Mouse (Mus musculus): Measurements from ENCODE around the gene Fbxl20. TPM values are rescaled to one million over a fixed set of nuclear protein-coding genes. Genes with fewer than 3 reads are reported as not detected.

Gene Fbxl20
- polyA plus RNA-seq, 1 experiment from 2014 or later: 17.8 TPM

DNA sequence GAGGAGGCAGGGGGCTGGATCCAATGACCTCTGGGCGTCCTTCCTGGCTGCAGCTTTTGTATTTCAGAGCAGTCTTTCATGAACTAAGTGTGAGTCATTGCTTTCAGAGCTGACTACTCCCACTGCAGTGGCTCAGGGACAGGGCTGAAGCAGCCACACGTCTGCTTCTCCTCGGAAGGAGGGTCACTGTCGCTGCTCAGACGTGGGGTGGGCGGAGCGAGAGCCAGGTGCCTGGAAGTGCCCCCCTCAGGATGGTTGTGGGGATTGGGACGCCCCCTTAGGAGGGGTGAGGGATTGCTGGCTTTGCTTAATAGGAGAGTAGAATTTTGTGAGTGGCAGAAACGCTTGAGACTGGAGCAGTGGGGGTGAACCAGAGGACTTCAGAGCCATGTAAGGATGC lies 92.7 kb downstream of the Fbxl20 start:
- no peak for ATAC-seq (ENCODE audit: low FRiP score, low TSS enrichment)
- H3K4me2 ChIP-seq (replicated peaks; ENCODE audit: low read depth, low read length): 0 out of 2 replicates have a peak overlapping the region, but pooled peaks have one; percentile 4
- H3K27ac ChIP-seq (ENCODE audit: low read depth, low read length): no peak overlapping the region

DNA sequence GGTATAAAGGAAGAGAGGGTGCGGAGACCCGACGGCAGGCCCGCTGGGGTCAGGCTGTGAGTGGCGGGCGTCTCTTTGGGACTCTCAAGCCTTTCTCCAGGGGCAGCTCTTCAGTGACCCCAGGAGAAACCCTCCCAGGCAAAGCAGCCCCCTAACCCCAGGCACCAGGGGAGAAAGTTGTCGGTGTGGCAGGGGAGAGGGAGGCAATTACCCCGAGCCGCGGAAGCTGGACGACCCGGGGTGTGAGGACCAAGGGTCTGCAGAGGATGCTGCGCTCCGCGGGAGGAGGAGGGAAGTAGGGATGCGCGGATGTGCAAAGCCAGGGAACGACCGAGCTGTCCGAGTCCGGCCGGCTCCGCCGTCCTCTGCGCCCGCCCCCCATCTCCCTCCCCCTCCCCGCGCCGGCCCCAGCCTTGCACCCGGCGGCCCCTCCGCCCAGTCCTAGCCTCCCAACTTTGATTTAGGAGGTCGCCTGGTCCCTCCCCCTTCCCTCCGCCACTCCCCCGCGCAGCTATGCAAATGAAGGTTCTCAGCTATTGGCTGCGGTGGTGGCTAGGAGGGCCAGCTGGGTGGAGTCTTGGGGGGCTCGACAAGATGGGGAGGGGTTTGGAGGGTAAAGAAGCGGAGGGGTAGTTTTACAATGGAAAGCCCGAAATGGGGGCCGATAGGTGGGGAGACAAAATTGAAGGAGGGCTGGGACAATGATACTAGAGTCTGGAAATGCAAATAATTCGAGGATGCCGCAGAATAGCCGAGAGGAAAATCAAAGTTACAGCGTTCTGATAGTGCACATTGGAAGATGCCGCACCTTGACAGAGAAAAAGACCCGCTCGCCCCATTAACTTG lies 97.0 kb downstream of the Fbxl20 start, which contains the start of gene Stac2:
Stac2 (minus strand) TSS at position 474 of the 846 bp plus-strand sequence.
- H3K4me1 ChIP-seq (ENCODE audit: control insufficient read depth, insufficient read depth, low read length): peaks cover 22% of the 10 kb centered on the region
- WGBS: 3% methylated on average over 34 of the region's 48 CpGs
- peak within 1 kb of the TSS; percentile 49 for H3K4me3 ChIP-seq (ENCODE audit: low read length)
- peak; percentile 88 for ATAC-seq (ENCODE audit: low FRiP score, low TSS enrichment)
- no peak within 1 kb of the TSS for H3K27ac ChIP-seq (ENCODE audit: low read depth, low read length)
- H3K27me3 ChIP-seq (ENCODE audit: control insufficient read depth, insufficient read depth, low read length): peaks cover 21% of the 10 kb centered on the region
- peak within 1 kb of the TSS; percentile 81 for H3K4me2 ChIP-seq (replicated peaks; ENCODE audit: low read depth, low read length)
- no peaks in the 10 kb centered on the region for H3K36me3 ChIP-seq (ENCODE audit: control insufficient read depth, insufficient read depth, low read length)
- H3K9ac ChIP-seq (ENCODE audit: low read depth, low read length): peak within 1 kb of the TSS; percentile 63
- H3K9me3 ChIP-seq (ENCODE audit: control insufficient read depth, low read length): no peaks in the 10 kb centered on the region

More for the DNA sequence above, 92.7 kb downstream of the Fbxl20 start:
- H3K36me3 ChIP-seq (ENCODE audit: control insufficient read depth, insufficient read depth, low read length): no peaks in the 10 kb centered on the region
- peaks cover 10% of the 10 kb centered on the region; the same call in 1 of the 2 replicates for H3K4me1 ChIP-seq (ENCODE audit: control insufficient read depth, insufficient read depth, low read length)
- no peak overlapping the region for H3K9ac ChIP-seq (ENCODE audit: low read depth, low read length)
- WGBS: 14% methylated on average over 9 of the region's 9 CpGs
- no peak overlapping the region for H3K4me3 ChIP-seq (ENCODE audit: low read length)
- H3K9me3 ChIP-seq (ENCODE audit: control insufficient read depth, low read length): no peaks in the 10 kb centered on the region
- H3K27me3 ChIP-seq (ENCODE audit: control insufficient read depth, insufficient read depth, low read length): peaks cover 8% of the 10 kb centered on the region

DNA sequence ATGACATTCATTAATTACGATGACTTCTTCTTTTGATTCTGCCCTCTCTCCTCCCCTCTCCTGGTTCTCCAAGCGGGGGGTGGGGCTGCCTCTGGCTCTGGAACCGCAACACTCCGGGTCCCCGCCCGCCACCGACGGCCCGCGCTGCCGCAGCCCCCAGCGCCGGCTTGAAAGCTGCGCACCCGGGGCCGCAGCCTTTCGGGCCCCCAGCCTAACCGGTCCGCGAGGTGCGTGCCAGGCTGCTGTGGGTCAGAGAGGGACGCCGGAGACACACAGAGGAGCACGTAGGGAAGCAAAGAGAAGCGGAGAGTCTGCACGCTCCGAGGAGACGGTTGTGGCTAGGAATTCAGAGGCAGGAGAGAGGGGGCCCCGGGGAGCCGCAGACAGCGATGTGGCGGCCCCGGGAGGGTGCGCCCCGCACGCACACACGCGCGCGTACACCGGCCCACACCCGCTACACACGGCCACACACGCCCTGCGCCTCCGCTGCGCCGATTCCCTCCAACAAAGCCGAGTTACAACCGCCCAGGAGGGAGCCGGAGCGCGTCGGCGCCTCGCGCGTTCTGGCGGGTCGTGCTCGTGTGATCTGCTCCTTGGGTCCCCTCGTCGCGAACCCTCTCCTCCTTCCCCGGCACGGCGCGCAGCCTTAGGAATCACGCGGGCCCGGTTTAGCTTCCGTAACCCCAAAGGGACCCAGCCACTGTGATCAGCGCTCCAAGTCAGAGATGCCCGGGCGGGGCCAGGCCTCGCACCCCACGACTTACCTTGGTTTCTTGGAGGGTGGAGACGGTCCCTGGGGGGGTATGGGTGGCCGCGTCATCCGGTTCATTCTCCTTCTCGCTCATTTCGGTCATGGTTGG lies 97.8 kb downstream of the Fbxl20 start:
- Histone ChIP-seq H3K27me3 (ENCODE audit: control insufficient read depth, insufficient read depth, low read length) (peaks cover 21% of the 10 kb centered on the region), H3K36me3 (ENCODE audit: control insufficient read depth, insufficient read depth, low read length) (no peaks in the 10 kb centered on the region), H3K27ac (ENCODE audit: low read depth, low read length) (no peak overlapping the region), H3K4me2 (replicated peaks; ENCODE audit: low read depth, low read length) (peak overlapping the region; percentile 81), H3K4me3 (ENCODE audit: low read length) (peak overlapping the region; percentile 49), H3K4me1 (ENCODE audit: control insufficient read depth, insufficient read depth, low read length) (peaks cover 19% of the 10 kb centered on the region), H3K9me3 (ENCODE audit: control insufficient read depth, low read length) (no peaks in the 10 kb centered on the region), H3K9ac (ENCODE audit: low read depth, low read length) (peak overlapping the region; percentile 63)
- ATAC-seq (ENCODE audit: low FRiP score, low TSS enrichment): peak; percentile 14; the same call in 1 of the 2 replicates
- under 1% methylated on average over 81 of the region's 83 CpGs for WGBS

DNA sequence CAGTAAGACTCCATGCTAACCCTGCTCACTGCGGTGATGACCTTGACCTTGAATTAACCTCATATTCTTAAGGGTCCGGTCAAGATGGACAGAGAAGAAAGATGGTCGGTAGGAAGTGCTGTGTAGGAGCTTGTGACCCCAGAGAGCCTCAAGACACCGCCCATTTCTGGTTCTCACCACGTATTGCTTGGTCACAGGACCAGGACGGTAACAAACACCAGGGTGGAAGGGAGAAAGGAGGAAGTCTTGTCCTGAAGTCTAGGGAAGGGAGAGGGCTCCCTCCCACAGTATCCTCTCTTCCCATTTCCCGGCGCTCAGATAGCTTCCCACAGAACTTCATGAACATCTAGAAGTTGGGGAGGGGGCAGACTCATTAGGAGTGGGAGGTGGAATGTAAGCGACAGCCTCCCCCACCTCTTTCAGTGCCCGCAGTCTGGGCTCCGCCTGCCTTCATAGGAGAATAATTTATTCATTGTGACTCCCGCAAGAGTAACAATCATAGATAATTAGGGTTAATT lies 98.5 kb downstream of the Fbxl20 start:
- H3K4me2 ChIP-seq (replicated peaks; ENCODE audit: low read depth, low read length): peak overlapping the region; percentile 81
- ATAC-seq (ENCODE audit: low FRiP score, low TSS enrichment): no peak
- H3K36me3 ChIP-seq (ENCODE audit: control insufficient read depth, insufficient read depth, low read length): no peaks in the 10 kb centered on the region
- WGBS: 4% methylated on average over 12 of the region's 12 CpGs
- H3K4me1 ChIP-seq (ENCODE audit: control insufficient read depth, insufficient read depth, low read length): peaks cover 17% of the 10 kb centered on the region
- H3K27me3 ChIP-seq (ENCODE audit: control insufficient read depth, insufficient read depth, low read length): peaks cover 21% of the 10 kb centered on the region
- no peaks in the 10 kb centered on the region for H3K9me3 ChIP-seq (ENCODE audit: control insufficient read depth, low read length)
- peak overlapping the region; percentile 63; the same call in 1 of the 2 replicates for H3K9ac ChIP-seq (ENCODE audit: low read depth, low read length)
- H3K27ac ChIP-seq (ENCODE audit: low read depth, low read length): no peak overlapping the region
- H3K4me3 ChIP-seq (ENCODE audit: low read length): peak overlapping the region; percentile 49

DNA sequence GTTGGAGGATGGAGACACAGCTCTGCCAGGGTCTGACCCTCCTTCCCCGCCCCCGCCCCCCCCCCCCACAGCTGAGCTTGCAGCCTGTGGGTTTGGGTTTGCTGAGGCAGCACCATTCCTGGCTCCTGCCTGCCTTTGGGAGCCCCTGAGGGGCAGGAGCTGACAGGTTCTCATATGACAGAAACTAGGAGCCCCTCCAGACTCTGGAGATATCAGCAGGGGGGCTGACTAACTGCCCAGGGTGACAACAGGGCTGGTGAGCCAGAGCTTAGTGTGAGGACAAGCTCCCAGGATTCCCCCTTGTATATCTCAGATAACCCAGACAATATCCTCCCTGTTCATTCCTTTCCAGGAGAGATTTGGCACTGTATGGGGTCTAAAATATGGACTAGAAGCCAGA lies 99.3 kb downstream of the Fbxl20 start:
- no peak for ATAC-seq (ENCODE audit: low FRiP score, low TSS enrichment)
- 33% methylated on average over 1 of the region's 2 CpGs for WGBS
- Histone ChIP-seq H3K27ac (ENCODE audit: low read depth, low read length) (no peak overlapping the region), H3K36me3 (ENCODE audit: control insufficient read depth, insufficient read depth, low read length) (no peaks in the 10 kb centered on the region), H3K27me3 (ENCODE audit: control insufficient read depth, insufficient read depth, low read length) (peaks cover 21% of the 10 kb centered on the region), H3K4me1 (ENCODE audit: control insufficient read depth, insufficient read depth, low read length) (peaks cover 17% of the 10 kb centered on the region), H3K4me3 (ENCODE audit: low read length) (no peak overlapping the region; the same call in 1 of the 2 replicates), H3K9me3 (ENCODE audit: control insufficient read depth, low read length) (no peaks in the 10 kb centered on the region), H3K9ac (ENCODE audit: low read depth, low read length) (no peak overlapping the region), H3K4me2 (replicated peaks; ENCODE audit: low read depth, low read length) (no peak overlapping the region)

DNA sequence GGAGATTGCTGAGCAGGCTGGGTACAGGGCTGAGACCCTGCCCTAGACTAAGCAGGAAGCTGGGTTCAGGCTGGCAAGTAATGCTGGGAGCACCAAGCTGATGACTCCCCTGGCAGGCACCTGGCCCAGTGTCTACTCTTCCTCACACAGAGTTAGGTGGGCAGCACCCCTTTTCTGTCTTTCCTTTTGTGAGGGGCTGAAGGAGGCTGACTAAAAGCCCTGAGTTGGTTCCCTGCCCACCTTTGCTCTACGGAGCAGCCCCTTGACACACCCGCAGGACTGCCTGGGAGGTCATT lies 99.7 kb downstream of the Fbxl20 start:
- WGBS: 26% methylated on average over 2 of the region's 2 CpGs
- H3K9ac ChIP-seq (ENCODE audit: low read depth, low read length): no peak overlapping the region
- no peak overlapping the region for H3K4me2 ChIP-seq (replicated peaks; ENCODE audit: low read depth, low read length)
- H3K36me3 ChIP-seq (ENCODE audit: control insufficient read depth, insufficient read depth, low read length): no peaks in the 10 kb centered on the region
- H3K4me3 ChIP-seq (ENCODE audit: low read length): no peak overlapping the region
- peaks cover 21% of the 10 kb centered on the region for H3K27me3 ChIP-seq (ENCODE audit: control insufficient read depth, insufficient read depth, low read length)
- no peaks in the 10 kb centered on the region for H3K9me3 ChIP-seq (ENCODE audit: control insufficient read depth, low read length)
- H3K4me1 ChIP-seq (ENCODE audit: control insufficient read depth, insufficient read depth, low read length): peaks cover 17% of the 10 kb centered on the region
- H3K27ac ChIP-seq (ENCODE audit: low read depth, low read length): no peak overlapping the region
- ATAC-seq (ENCODE audit: low FRiP score, low TSS enrichment): no peak

DNA sequence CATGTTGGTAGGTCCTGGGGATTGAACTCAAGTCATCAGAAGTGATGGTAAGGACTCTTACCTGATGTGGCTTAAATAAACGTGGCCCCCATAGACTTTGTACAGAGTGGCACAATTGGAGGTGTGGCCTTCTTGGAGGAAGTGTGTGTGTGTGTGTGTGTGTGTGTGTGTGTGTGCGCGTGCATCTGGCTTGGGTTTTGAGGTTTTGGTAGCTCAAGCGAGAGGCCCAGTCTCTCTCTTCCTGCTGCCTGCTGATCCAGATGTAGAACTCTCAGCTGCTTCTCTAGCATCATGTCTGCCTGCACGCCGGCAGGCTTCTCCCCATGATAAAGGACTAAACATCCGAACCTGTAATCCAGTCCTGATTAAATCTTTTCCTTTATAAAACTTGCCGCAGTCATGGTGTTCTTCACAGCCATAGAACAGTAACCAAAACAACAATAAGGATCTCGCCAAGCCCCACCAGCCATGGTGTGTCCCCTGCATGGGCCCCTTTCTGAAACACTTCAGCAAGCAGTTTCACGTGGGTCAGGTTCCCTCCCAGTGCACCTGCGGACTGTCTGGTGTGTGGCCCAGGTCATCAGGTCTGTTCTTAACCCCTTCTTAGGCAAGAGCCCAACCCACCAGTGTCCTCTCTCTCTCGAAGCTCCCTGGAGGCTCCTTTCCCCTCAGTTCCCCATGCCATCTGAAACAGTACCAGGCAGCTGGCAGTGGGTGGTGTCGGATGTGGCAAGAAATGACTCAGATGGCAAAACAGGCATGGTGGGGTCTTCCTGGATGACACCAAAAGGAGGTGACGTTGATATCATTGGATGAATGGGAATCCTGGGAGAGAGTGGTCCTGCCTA lies 100.3 kb downstream of the Fbxl20 start:
- ATAC-seq (ENCODE audit: low FRiP score, low TSS enrichment): no peak
- Histone ChIP-seq H3K27me3 (ENCODE audit: control insufficient read depth, insufficient read depth, low read length) (peaks cover 21% of the 10 kb centered on the region), H3K4me1 (ENCODE audit: control insufficient read depth, insufficient read depth, low read length) (peaks cover 17% of the 10 kb centered on the region), H3K9ac (ENCODE audit: low read depth, low read length) (no peak overlapping the region), H3K36me3 (ENCODE audit: control insufficient read depth, insufficient read depth, low read length) (no peaks in the 10 kb centered on the region), H3K9me3 (ENCODE audit: control insufficient read depth, low read length) (no peaks in the 10 kb centered on the region), H3K4me2 (replicated peaks; ENCODE audit: low read depth, low read length) (no peak overlapping the region), H3K27ac (ENCODE audit: low read depth, low read length) (no peak overlapping the region), H3K4me3 (ENCODE audit: low read length) (no peak overlapping the region)
- 59% methylated on average over 14 of the region's 14 CpGs for WGBS

DNA sequence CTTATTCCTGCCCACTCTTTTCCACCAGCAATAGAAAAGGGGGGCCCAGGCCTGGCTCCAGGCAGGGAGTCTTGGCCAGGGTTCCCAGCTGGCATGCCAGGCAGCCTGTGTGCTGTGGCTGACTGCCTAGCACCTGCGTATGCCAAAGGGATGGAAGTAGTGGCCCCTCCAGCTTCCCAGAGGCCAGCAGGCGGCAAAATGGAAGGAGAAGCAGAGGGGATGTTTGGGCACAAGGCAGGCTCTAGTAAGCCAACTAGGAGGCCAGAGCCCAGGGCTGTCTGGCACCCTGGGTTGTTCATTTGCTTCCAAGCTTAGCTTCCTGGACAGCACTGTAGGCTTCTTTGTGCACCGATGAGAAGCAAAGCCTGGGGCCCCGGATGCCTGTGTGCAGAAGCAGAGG lies 102.5 kb downstream of the Fbxl20 start:
- Histone ChIP-seq H3K9ac (ENCODE audit: low read depth, low read length) (no peak overlapping the region), H3K4me1 (ENCODE audit: control insufficient read depth, insufficient read depth, low read length) (peaks cover 21% of the 10 kb centered on the region), H3K27ac (ENCODE audit: low read depth, low read length) (no peak overlapping the region), H3K9me3 (ENCODE audit: control insufficient read depth, low read length) (no peaks in the 10 kb centered on the region), H3K4me3 (ENCODE audit: low read length) (no peak overlapping the region), H3K27me3 (ENCODE audit: control insufficient read depth, insufficient read depth, low read length) (peaks cover 15% of the 10 kb centered on the region), H3K36me3 (ENCODE audit: control insufficient read depth, insufficient read depth, low read length) (no peaks in the 10 kb centered on the region), H3K4me2 (replicated peaks; ENCODE audit: low read depth, low read length) (no peak overlapping the region)
- no peak for ATAC-seq (ENCODE audit: low FRiP score, low TSS enrichment)
- 74% methylated on average over 4 of the region's 4 CpGs for WGBS
